Mouse (Mus musculus): ENCODE data around the gene Car9. TPM values are rescaled to one million over a fixed set of nuclear protein-coding genes. Genes with fewer than 3 reads are reported as not detected.
A peak's percentile ranks its signal among the peaks of the same experiment; 100 is the strongest.
"Not testable (repeated sequence)": the region's sequence is repeated elsewhere in the genome, so short reads cannot be mapped to it uniquely, and the experiment has no call there.

Car9 gene
- total RNA-seq, 4 experiments from 2014 or later, result 2.1 to 5.1 (median 2.8) TPM

GRCm38 (mm10) chr4:43519956-43520355 is 13.2 kb downstream of the Car9 start:
- peak; percentile 58 to 91 for DNase-seq (ENCODE audit: low spot score in 2 of 2)

DNA sequence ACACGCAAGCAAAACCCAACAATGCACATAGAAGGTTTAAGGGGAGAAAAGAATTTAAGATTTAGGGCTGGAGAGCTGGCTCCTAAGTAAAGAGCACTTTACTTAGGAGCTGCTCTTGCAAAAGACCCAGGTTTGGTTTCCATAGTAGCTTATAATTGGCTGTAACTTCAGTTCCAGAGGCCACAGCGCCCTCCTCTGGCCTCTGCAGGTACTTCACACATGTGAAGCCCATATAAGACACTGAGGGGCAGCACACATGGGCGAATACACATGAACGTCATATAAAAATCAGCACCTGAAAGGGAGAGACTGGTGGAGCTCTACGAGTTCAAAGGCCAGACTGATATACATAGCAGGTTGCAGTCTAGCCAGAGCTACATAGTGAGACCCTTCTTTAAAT is 21.1 kb downstream of the Car9 start:
- DNase-seq (ENCODE audit: low spot score in 2 of 2), result no peak

DNA sequence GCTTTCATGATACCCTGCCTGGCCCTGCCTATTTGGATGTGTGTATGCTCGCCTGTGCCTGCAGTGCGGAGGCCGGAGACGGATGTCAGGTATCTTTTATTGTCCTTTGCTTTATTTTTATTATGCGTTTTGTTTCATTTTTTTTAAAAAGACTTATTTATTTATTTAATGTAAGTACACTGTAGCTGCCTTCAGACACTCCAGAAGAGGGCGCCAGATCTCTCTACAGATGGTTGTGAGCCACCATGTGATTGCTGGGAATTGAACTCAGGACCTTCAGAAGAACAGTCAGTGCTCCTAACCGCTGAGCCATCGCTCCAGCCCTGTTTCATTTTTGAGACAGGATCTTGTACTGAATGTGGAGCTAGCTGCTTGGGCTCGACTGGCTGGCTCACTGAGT is 21.7 kb downstream of the Car9 start:
- no peak for DNase-seq (ENCODE audit: low spot score in 2 of 2)

- no peak for DNase-seq (ENCODE audit: low spot score in 2 of 2)
These were observed 23.3 kb downstream of the Car9 start for GRCm38 (mm10) chr4:43530081-43530501.

DNA sequence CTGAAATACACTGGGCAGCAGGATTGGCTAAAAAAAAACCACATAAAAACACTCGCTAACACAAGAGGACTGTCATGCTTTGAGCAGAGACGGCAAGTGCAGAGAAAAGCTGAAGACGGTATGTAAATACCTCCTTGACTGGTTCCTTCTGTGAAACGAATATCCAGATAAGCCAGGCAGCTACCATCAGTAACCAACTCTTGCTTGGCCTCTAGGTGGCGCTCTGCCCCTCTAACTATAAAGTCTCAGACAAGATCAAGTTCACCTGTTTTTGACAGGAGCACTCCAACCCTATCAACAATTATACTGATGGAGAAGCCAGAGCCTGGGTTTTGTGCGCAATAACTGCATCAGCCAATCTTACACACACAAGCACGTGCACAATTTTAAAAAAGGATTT is 23.8 kb downstream of the Car9 start:
- peak; percentile 47 to 54 for DNase-seq (ENCODE audit: low spot score in 2 of 2)

GRCm38 (mm10) chr4:43533270-43533669 is 26.5 kb downstream of the Car9 start:
- DNase-seq (ENCODE audit: low spot score in 2 of 2), result no peak

DNA sequence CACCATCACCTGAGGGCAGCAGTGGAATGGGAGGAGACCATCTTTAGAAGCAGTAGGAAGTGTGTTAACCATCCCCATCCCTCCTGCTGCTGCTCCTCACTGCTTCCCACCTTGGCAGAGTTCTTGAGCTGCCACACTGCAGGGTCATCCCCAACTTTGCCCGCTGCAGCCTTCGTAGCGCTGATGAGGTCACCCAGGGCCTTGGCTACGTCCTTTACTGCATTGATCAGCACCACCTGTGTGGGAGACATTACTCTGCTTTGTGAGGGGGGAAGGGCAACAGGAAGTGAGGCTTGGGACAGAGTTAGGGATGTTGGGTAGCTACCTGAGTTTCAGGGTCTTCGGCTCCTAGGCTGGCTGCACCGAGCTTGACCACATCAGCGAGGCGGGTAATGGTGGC is 28.9 kb downstream of the Car9 start:
- DNase-seq (ENCODE audit: low spot score in 2 of 2), result no peak

GRCm38 (mm10) chr4:43536031-43536430 is 29.3 kb downstream of the Car9 start:
- no peak for DNase-seq (ENCODE audit: low spot score in 2 of 2)

DNA sequence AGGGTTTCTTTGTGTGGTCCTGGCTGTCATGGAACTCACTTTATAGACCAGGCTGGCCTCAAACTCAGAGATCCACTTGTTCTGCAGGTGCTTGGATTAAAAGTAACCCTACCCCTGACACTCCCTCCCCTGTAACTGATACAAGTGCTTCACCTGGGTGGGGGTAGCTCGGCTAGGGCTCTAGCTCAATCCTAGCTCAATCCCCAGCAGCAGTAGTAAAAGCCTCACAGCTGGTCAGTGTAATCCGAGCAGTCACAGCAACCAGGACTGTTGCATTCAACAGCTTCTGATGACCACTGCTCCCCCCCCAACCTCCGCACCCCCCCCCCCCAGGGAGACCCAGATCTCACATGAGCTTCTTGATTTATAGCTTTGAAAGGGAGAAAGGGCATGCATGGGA is 35.3 kb downstream of the Car9 start:
- no peak for DNase-seq (ENCODE audit: low spot score in 2 of 2)

- no peak for DNase-seq (ENCODE audit: low spot score in 2 of 2)
These were observed 39.7 kb downstream of the Car9 start for GRCm38 (mm10) chr4:43546375-43547047.

DNA sequence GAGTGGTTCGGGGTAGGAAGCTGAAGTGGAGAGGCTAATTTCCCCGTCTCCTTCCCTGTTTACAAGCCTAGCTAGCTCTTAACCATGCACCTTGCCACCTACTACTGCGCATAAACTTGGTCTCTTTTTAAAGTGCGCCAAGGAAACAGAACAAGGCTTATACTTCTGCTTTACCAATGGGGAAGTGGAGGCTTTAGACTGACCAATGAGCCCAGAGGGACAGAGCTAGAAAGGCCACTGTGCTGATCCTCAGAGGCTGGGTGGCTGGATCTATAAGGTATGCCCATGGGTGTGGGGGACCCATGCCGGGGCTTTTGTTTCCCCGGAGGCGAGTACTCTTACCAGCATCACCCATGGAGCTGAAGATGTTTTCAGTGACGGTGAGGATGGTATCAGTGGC is 40.4 kb downstream of the Car9 start:
- no peak for DNase-seq (ENCODE audit: low spot score in 2 of 2)

DNA sequence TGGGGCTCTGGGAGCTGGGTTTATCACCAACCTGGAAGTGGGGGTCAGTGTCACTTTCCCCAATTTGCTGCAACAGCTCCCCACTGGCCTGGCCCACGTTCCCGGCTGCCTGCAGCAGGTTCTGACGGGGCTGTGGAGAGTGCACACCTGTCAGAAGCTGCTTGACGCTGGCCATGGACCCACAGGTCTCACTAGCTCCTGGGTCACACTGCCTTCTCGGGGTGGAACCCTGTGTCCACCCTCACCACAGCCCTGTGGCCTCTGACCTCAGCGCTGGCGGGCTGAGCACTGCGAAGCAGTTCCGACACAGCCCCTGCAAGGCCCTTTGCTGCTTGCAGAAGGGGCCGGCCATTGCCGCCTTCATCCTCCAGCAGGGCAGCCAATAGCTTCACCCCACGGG is 42.3 kb downstream of the Car9 start:
- DNase-seq (ENCODE audit: low spot score in 2 of 2), result no peak

DNA sequence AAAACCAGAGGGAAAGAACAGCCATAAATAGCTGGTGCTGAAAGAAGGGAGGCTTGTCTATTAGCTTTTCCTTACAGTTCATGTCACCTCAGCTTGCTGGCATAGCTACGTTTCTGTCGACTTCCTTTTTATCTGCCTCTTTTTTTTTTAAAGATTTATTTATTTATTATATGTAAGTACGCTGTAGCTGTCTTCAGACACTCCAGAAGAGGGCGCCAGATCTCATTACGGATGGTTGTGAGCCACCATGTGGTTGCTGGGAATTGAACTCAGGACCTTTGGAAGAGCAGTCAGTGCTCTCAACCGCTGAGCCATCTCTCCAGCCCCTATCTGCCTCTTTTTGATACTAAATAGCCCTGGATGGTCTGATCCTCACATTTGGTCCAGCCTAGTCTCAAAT is 45.1 kb downstream of the Car9 start:
- not testable (repeated sequence) for DNase-seq (ENCODE audit: low spot score in 2 of 2)

GRCm38 (mm10) chr4:43552437-43552836 is 45.7 kb downstream of the Car9 start:
- DNase-seq (ENCODE audit: low spot score in 2 of 2), result peak in 1 of 2 experiments; percentile 76

GRCm38 (mm10) chr4:43553891-43554290 is 47.1 kb downstream of the Car9 start:
- DNase-seq (ENCODE audit: low spot score in 2 of 2), result no peak

- no peak for DNase-seq (ENCODE audit: low spot score in 2 of 2)
These were observed 49.2 kb downstream of the Car9 start for GRCm38 (mm10) chr4:43555926-43556325.

GRCm38 (mm10) chr4:43558028-43558630 is 51.4 kb downstream of the Car9 start:
- no peak for DNase-seq (ENCODE audit: low spot score in 2 of 2)

DNA sequence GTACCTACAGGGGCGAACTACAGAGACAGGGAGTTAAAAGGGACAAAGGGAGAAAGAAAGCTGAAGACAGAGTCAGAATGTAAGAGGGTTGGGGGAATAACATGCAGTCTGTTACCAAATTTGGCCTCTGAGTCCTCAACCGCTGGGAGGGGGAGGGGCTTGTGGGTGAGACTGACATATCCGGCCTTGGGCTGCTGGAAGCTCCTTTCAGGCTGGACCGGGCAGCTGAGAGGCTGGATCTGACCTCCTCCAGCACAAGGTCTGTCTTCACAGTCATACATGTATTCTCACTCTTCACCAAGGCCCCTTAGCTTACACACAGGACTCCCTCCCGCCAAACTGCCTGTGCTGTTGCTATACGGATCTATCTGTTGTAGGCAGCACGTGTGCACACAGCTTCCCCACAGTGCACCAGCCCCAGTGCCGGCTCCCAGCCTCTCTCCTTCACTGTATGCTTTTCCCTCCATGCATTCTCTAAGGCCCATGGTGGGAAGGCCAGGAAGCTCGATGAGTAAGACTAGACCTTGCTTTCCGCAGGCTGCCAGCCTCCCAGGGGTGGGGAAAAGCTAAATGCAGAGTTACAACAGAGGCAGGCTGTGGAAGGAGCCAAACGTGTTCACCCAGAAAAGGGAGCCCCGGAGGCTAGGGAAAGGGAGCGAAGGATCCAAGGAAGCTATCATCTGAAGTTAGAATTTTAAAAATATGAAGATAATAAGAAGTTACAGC is 52.0 kb downstream of the Car9 start:
- DNase-seq (ENCODE audit: low spot score in 2 of 2), result no peak

DNA sequence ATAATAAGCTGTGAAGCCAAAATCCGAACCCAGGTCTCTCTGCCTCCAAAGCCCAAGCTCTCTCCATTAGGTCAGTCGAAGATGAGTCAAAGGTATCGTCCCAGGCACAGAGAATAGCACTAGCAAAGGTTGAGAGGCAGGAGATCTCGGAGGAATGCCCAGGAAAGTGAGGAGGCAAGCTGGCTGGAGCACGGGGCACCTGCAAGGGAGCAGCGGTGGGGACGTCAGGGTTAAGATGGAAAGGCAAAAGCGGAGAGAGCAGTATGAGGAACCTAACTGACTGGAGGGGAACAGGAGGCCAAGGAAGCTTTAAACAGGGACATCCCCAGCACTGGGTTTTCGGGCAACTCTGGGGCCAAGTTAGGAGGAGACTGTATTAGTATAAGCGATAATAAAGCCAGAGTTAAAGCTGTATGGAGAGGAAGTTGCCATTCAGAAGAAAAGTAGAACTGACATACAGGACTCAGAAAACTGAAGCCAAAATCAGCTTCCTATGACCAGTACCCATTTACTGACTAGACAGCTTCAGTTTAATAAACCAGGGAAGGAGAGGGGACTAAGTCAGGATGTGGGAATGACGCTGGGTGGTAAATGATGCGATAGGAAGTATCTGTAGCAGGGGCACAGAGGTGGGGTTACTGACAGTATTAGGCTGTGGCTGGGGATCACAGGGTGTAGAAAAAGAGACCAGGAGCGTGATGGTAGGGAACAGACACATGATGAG is 52.9 kb downstream of the Car9 start:
- no peak for DNase-seq (ENCODE audit: low spot score in 2 of 2)

GRCm38 (mm10) chr4:43560243-43560611 is 53.5 kb downstream of the Car9 start:
- DNase-seq (ENCODE audit: low spot score in 2 of 2), result no peak

DNA sequence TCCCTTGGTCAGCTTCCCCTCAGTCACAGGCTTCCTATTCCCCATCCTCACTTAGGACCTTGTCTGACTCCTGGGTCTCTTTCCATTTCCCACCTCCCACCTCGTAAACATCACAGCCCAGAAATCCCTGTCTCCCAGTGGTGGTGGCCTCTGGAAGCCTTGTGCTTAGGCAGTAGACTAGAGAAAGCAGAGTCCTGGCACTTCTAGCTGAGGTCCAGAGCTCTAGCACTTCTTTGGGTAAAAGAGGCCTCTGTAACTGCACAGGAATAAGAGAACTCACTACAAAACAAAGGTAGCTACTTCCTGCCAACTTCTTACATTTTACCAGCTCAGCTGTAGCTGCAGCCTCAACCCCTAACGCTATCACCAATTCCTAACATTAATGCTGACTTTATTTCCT is 54.2 kb downstream of the Car9 start:
- DNase-seq (ENCODE audit: low spot score in 2 of 2), result no peak

DNA sequence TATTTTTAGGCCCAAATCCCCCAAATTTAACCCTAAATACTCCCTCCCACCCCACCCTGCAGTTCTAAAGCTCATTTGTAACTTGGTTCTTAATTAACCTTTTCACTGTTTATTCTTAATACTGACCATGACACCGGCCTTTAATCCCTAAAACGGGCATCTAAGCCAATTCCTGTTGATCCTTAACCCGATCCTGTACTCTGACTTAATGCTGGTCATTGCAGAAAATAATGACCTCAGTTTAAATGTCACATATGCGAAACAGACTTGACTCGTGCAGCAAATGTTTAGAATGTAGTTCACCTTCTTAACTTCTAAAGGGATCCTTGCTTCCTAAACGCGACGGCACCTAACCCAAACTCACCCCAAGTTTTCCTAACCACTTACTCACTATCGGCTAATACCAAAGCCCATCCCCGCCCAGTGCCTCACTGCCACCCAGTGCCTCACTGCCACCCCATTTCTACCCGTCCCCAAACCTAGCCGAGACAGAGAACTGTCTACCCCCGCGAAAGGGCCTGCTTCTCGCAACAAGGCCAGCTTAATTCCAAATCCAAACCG is 54.8 kb downstream of the Car9 start:
- no peak for DNase-seq (ENCODE audit: low spot score in 2 of 2)

All from left cerebral cortex, adult 8-10 months (tissue).